Mouse (Mus musculus): ENCODE data around the gene Dhx15. TPM values are rescaled to one million over a fixed set of nuclear protein-coding genes. Genes with fewer than 3 reads are reported as not detected.
"Not testable (repeated sequence)": the region's sequence is repeated elsewhere in the genome, so short reads cannot be mapped to it uniquely, and the experiment has no call there.

Dhx15 gene
- polyA plus RNA-seq (2017; shearing (Covaris generic)) = 100 to 1,000 TPM in 1 of 2 experiments, 10 to 100 TPM in 1; 97.0 to 105 TPM

GRCm38 (mm10) chr5:52190371-52191179 lies at the start of gene Dhx15:
TSS of gene Dhx15 (minus strand) at chr5:52190514.
- peak; percentile 91 for ATAC-seq

DNA sequence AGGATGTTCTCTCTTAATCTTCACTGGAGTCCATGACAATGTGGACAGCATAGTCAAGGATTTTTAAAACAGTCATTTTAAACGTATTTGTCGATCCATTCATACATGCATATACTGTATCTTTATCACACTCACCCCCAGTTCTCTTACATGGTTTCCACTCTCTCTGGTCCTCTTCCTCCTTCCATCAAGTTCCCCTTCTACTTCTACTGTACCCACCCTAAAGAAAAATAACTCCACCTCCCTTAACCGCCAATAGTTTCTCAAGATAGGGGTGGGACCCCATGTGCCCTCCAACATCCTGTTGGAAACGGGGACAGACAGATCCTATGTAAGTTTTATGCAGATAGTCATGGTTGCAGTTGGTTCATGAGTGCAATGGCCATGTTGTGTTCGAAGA lies 48.6 kb upstream of the Dhx15 start:
- no peak for ATAC-seq

- peak; percentile 23 for ATAC-seq
Observed at GRCm38 (mm10) chr5:52237956-52238735, 47.8 kb upstream of the Dhx15 start.

- ATAC-seq = not testable (repeated sequence)
Observed at GRCm38 (mm10) chr5:52236585-52236984, 46.3 kb upstream of the Dhx15 start.

DNA sequence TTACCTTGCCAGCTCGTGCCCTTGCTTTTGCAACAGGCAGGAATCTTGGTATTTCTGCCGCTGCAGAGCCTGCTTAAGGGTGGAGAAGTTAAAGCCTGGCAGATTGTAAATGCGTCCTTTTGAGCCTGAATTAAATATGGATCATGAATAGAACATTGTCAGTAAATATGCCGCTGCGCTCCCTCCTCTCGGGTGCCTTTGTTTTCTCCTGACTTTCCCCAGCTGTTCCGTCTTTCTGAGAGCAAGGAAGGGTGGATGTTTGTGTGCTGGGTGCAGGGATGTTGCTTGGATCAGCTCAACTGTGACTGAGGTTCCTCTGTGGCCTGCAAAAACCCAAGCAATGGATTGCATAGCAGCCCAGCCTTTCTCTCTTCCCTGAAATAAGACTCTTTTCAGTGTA lies 44.3 kb upstream of the Dhx15 start:
- no peak for ATAC-seq

DNA sequence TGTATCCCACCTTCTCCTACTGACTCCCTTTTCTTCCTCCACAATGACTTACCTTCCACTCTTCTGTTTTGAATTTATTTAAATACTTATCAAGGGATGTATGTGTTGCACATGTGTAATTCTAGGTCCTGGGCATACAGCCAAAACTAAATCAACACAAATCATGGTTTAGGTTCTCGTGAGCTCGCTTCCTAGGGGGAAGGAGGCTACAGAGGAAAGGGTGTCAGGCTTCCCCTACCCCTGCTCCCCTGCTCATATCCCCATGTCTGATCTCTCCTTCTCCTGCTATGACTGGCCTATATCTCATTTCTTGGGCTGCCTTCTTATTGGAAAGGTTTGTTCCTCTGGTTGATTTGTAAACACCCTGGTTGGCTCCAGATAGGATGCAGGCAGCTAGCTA lies 43.6 kb upstream of the Dhx15 start:
- no peak for ATAC-seq

GRCm38 (mm10) chr5:52232611-52233010 lies 42.3 kb upstream of the Dhx15 start:
- ATAC-seq = no peak

GRCm38 (mm10) chr5:52232199-52232598 lies 41.9 kb upstream of the Dhx15 start:
- no peak for ATAC-seq

- ATAC-seq = no peak
Observed at GRCm38 (mm10) chr5:52230466-52230865, 40.2 kb upstream of the Dhx15 start.

- no peak for ATAC-seq
Observed at GRCm38 (mm10) chr5:52226677-52227076, 36.4 kb upstream of the Dhx15 start.

- ATAC-seq = no peak
Observed at GRCm38 (mm10) chr5:52221596-52221995, 31.3 kb upstream of the Dhx15 start.

DNA sequence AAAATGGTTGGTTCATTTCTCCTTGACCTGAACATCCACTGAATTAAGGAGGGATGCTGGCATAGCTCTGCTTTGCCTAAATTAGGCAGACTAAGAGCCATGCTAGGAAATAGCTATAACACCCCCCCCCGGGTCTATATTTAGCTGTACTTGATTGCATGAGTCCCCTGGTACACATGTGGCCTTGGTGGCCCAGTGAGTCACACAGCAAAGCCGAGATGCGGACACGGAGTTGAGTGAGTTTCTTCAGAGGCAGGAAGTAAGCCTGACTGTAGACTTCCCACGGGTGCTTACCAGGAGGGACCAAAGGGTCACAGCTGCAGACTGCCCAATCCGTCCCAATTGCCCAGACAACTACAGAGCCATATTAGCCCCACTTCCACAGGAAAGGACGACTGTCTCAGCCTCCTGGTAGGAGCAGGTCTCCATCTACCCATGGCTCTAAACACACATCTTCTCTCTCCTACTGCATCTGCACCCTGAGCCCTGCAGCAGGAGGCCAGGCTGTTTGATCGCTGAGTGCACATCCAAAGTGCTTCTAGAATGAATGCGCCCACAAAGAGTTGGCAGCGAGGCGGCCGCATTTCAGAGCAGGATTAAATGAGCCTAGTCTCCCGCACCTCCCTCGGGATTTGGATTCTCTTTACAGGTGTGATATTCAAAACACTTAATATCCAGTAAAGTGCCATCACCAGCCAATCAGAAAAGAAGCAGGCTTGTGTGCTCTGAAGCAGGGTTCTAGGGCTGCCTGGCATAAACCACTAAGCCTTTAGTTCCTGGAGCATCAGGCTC lies 29.9 kb upstream of the Dhx15 start:
- no peak for ATAC-seq

GRCm38 (mm10) chr5:52218238-52218637 lies 27.9 kb upstream of the Dhx15 start:
- ATAC-seq = no peak

DNA sequence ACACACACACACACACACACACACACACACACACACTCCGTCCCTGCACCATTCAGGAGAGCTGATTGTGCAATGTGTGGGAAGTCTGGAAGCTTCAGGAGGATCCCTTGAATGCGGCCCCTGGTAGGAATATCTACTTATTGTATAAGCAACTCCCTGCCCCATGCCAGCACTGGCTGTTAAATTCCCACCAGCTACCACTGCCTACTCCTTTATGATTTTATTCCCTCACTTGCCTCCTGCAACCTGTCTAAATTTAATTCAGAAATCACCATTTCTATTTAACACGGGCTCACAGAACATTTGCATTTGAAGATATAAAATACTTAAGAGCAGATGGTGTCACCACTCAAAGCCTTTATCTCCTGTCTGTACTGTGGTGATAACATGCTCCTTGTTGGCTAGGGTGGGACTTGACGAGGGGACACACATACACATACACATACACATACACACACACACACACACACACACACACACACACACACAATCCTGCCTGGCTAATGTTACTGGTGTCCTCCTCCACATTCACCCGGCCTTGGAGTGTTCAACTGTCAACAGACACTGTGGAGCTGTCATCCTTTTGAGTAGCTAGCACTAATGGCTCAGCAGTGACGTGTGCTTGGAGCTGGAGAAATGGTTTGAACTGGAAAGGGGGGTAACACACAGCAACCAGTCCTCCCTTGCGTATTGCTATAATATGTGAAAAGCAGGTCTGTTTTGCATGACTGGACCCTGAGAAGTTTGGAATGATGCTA lies 23.0 kb upstream of the Dhx15 start:
- ATAC-seq = no peak

- no peak for ATAC-seq
Observed at GRCm38 (mm10) chr5:52191180-52191468, 810 bp upstream of the Dhx15 start.

- peak; percentile 53 for ATAC-seq
Observed at GRCm38 (mm10) chr5:52189664-52190365, 499 bp downstream of the Dhx15 start.

DNA sequence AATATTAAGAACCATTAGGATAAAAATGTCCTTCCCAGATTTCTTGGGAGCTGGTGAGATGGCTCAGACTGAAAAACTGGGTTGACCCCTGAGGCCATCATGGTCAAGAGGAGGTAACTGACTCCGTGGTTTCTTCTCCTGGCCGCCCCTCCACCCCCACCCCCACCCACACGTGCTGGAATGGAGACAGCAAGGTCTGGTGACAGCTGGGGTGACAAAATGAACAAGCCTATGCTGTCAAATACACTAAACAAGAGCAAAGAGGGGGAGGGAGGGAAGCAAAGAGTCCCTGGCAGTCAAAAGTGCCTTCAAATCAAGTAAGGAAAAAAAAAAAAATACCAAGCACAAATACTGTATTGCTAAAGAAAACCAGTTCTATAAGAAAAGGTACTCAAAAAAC lies 2.1 kb downstream of the Dhx15 start:
- no peak for ATAC-seq

GRCm38 (mm10) chr5:52177326-52177725 lies 13.0 kb downstream of the Dhx15 start:
- ATAC-seq = no peak

- no peak for ATAC-seq
Observed at GRCm38 (mm10) chr5:52168468-52168867, 21.8 kb downstream of the Dhx15 start.

DNA sequence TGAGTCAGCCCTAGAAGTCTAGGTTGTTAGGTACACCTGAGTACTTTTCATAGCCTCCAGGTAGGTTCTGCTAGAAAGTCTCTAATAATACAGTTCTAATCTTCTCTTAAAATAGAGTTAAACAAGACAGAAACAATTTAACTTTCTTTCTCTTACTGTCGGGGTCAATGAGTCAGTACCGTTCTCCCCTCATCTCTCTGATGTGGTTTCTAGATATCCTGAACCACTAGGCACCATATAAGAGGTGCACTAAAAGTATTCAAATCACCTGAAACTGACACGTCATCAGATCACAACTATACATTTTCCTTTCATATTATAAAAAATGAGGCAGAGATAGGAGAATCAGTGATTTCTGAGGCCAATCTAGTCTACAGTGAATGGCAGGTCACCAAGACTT lies 41.2 kb downstream of the Dhx15 start:
- ATAC-seq = peak; percentile 96

DNA sequence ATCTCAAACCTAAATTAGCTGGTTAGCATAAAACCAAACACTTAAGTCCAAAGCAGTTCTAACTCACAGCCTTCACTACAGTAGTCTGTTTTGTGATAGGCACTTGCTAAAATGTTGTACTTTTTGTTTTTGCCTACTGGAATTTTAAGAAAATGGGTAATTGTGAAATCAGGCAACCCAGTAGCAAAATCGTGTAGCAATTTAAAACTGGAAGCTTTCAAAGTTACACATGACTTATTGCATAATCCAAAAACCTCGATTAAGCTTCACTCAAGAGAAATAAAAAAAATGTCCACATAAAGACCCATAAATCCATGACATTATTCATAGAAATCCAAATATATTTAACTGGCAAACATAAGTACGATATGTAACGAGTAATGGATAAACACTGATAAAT lies 43.2 kb downstream of the Dhx15 start:
- ATAC-seq = no peak

DNA sequence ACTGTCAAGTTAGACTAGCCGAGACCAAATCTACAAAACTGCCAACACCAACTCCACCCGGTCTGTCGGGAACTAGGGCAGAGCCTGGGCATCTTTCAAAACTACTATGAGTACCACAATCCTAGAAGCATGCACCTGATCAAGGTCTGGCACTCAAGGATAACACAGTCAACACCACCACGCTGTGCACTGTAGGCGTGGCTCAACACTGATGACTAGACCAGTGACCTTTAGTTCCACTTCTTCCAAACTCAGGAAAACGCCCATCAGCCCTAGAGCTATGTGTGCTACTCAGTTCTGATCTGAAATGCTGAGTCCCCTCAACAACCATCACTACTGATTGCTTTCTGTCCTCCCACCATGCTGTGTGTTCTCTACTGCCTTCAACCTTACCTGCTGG lies 44.6 kb downstream of the Dhx15 start:
- ATAC-seq = no peak
